Mouse (Mus musculus) left cerebral cortex, adult 18-20 months (tissue): ENCODE data around the gene Gm14393. TPM values are rescaled to one million over a fixed set of nuclear protein-coding genes. Genes with fewer than 3 reads are reported as not detected.
"Not testable (repeated sequence)": the region's sequence is repeated elsewhere in the genome, so short reads cannot be mapped to it uniquely, and the experiment has no call there.

Source experiments
- DNase-seq, 2 experiments: peaks; one replicate each; pipeline ENCODE4 v3.0.0; 2021 to 2022; ENCODE audit warnings: low spot score in 2 of 2, mixed read lengths in 1 of 2
- long read RNA-seq, 2 experiments: library from polyadenylated mRNA; stranded (forward); transcript quantifications; one replicate each; pipeline ENCODE4 v2.0.0; 2021
- total RNA-seq, 2 experiments: library from RNA; stranded (reverse); gene quantifications; 2 replicates each; pipeline ENCODE4 v1.2.3; 2021

The Gm14393 gene
- 1 to 10 TPM in 1 of 2 experiments, under 1 TPM in 1; 0.84 to 1.4 TPM for total RNA-seq
- long read RNA-seq, experiment 1: 0 reads
- long read RNA-seq, experiment 2: 0 reads

GRCm38 (mm10) chr2:175067681-175068261 lies at the start of gene Gm14393:
Gene Gm14393, minus strand, starts transcription at chr2:175067781.
- DNase-seq: not testable (repeated sequence)

GRCm38 (mm10) chr2:175044268-175044667 lies 23.3 kb downstream of the Gm14393 start:
- DNase-seq: not testable (repeated sequence)

Other genes with a start within 250 kb of the Gm14393 start
- gene Gm14444, start 57.5 kb downstream of the Gm14393 start, total RNA-seq: 1 to 10 TPM; 1.1 to 2.0 TPM
- gene Gm14399, start 74.2 kb upstream of the Gm14393 start, total RNA-seq: 10 to 100 TPM; 19.0 to 20.1 TPM
- 1 to 10 TPM; 5.4 to 5.6 TPM for gene Gm14443, start 108.1 kb upstream of the Gm14393 start, total RNA-seq
- 100 to 1,000 TPM in 1 of 2 experiments, 10 to 100 TPM in 1; 90.2 to 102 TPM for gene Gm14391, start 139.1 kb upstream of the Gm14393 start, total RNA-seq
- gene Gm14440, start 207.3 kb upstream of the Gm14393 start, total RNA-seq: 10 to 100 TPM in 1 of 2 experiments, not detected in 1; 15.3 TPM